Mouse (Mus musculus) left cerebral cortex, adult 18-20 months (tissue): ENCODE measurements at regions not wholly inside any gene's neighbourhood (a gene's known extent, or its start where the extent isn't known, plus 50 kb on each side); places are given as distances from the start of the nearest gene placed in this dataset.

Experiments used
- DNase-seq, 2 experiments: peaks; one replicate each; pipeline ENCODE4 v3.0.0; 2021 to 2022; ENCODE audit warnings: low spot score in 2 of 2, mixed read lengths in 1 of 2

DNA sequence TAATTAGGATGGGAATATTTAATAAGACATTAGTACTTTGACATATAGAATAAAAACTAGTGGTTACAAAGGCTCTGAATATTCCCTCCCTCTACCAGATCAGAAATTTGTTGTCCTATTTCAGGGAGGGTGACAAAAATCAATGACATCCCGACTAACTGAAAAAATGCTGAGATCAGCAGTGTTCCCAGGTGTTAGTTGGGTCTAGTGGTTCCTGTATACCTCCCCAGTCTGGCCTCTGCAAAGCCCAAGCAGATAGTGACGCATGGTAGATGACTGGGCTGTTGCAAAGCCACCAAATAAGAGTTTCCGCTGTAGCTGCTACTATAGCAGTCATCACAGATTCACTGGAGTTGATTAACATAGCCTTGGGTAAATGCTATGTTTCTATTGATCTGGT lies 59.9 kb upstream of the Gm4791 start:
- no peak for DNase-seq

DNA sequence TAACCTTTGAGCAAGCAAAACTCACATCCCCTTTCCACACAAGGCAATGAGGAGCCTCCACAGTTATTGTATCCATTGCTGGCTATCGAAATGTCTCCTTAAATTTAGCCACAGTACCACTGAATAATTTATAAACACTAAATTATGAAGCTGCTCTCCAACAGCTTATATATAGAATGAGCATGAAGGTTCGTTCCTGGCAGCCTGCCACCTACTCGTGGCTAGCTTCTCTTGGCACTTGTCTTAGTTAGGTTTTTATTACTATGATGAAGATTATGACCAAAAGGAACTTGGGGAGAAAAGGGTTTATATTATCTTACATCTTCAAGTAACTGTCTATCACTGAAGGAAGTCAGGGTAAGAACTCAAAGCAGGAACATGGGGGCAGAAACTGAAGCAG lies 72.9 kb upstream of the Gm4791 start:
- DNase-seq: peak; percentile 11 to 30

DNA sequence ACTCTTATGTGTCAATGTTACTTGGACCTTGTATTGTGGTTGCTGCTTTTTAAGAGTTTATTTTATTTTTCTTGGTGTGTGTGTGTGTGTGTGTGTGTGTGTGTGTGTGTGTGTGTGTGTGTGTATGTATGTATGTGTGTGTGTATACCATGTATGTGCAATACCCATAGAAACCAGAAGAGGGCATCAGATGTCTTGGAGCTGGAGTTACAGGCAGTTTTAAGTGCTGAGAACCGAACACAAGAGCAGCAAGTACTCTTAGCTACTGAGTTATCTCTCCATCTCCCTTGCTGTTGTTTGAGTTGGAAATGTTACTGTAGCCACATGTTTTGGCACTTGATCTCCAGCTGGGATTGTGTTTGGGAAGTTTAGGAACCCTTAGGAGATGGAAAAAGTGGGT lies 78.5 kb upstream of the Gm4791 start:
- no peak for DNase-seq

DNA sequence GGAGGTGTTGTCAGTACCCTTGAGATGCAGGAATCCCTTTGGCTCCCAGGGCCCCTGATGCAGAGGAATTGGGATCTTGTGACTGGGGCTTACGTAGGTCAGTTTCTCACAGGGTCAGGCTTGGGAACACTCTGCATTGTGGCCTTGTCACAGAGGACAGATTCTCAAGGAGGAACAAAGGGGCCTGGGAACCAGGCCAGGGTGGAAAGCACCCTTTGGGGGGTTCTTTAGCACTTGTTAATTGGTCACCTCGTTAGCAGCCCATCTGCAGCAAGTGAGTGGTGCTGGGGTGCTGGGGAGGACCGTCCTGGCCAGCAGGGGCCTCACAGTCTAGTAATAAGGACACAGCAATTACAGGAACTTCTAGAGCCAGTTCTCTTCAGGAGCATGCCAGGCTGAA lies 85.3 kb upstream of the Gm4791 start:
- DNase-seq: peak; percentile 16 to 41

DNA sequence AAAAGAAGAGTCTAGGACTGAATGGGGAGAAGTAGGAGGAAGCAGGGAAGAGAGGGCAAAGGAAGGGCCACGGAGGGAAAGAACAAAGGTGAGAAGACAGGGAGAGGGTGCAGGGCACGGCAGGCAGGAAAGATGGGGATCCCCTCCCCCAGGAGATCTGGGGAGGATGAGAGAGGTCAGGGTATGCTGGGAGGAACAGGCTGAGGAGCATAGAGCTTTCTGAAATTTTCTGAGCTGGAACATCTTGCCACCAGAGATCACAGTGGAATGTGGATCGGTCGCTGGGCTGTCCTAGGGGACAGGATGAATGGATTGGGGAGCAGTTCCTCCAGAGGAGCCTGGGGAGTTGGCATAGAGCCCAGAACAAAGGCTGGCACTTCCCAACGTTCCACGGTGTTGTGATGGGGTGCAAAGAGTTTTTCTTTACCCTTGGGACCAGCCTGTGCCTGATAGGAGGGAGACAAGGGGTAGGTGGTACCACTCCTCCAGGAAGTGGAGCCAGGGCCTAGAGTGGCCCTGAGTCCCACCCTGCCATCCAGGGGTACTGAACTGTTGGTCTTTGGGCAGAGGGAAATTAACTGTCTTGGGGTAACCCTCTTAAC lies 89.0 kb upstream of the Gm4791 start:
- DNase-seq: peak; percentile 23 to 38

DNA sequence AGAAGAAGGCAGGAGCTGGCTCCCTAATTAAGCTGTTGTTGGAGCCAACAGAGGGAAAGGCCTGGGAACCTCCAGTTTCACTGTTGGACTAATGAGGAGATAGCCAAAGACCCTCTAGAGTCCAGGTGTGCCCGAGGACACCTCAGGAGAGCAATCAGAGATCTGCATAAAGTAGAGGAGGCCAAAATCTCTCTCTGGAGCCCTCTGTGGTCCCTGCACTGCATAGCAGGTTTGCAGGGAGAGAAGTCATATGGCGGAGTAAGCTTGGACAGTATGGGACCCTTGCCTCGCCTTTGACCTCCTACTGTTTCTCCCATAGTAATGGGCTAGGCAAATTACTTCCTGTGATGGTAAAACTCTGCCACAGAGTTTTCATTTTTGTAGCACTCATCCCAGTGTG lies 93.5 kb upstream of the Gm4791 start:
- DNase-seq: no peak

DNA sequence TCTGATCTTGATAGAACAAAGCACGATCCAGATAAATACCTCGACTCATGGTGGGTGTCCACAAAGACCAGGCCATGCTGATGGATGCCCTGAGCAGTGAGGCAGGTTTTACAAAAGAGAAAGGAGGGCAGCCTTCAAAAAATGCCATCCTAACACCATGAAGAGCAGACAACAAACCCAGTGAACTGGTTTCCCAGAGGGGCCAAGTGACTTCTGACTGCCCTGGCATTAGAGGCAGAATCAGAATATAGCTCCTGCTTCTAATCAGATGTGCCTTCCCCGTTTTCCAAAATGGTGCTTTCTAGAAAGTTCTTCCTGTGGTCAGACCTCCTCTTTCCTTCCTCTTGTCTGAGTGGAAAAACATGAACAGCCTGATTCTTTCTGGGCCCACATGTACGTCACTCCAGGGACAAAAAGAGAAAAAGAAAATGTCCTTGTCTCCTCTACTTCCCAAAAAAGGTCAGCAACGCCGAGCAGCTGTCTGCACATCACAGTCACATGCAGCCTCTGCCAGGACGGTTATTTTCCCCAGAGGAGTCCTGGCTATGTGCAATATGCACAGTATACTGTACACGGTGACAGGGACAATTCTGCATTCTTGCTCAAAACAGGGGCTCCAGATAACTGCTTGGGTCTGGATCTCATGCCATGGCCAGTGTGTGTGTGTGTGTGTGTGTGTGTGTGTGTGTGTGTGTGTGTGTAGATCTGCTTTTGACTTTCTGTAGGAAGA lies 94.9 kb upstream of the Gm4791 start:
- DNase-seq: no peak

DNA sequence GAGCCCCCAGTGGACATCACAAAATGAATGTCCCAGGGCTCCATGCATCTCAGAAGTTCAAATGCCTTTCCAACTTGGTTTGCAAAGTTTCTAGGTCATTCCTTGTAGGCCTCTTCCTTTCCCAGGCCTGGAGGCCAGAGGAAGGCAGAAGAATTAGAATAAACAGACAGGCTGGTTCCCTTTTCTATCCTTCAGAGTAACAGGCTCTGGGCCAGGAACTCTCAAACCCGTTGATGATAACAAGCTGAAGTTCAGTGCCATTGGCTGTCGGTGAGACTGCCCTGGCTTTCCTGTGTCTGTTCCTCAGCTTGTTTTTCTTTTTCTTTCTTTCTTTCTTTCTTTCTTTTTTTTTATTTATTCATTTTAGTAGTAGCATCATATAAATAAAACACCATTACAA lies 99.3 kb upstream of the Gm4791 start:
- DNase-seq: no peak

DNA sequence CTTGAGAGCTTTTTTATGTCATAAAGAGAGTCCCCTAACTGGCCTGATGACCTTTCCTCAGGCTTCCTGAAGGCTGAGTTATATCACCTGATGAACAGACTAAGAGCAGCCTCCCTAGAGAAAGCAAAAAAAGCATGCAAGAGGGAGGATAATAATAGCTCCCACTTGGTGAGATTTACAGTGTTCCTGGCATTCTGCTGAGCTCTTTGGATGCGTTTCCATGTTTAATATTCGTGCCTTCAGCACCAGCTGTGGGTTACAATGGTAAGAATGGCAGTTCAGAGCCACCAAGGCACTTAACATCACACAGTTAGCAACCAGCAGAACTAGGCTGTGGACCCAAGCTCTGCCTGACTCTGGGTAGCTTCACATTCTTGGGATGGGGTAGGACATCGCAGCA lies 100.4 kb upstream of the Gm4791 start:
- DNase-seq: no peak

DNA sequence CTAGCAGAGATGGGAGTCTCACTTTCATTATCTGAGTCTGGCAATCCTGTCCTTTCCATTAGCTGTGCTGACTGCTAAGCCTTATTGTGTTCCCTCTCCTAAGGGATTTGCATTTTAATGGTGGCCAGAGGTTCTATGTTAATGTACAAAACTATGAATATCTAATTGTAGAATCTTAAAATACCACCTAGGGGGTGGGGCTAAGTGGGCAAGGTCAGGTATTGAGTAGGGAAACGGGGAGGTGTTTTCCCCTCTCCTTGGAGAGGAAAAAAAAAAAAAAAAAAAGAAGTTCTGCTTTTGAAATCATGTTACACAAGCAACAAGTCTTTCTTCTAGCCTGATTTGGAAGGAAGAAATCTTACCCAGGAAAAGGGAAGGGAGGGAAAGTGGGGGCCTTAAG lies 106.7 kb upstream of the Gm4791 start:
- no peak for DNase-seq

DNA sequence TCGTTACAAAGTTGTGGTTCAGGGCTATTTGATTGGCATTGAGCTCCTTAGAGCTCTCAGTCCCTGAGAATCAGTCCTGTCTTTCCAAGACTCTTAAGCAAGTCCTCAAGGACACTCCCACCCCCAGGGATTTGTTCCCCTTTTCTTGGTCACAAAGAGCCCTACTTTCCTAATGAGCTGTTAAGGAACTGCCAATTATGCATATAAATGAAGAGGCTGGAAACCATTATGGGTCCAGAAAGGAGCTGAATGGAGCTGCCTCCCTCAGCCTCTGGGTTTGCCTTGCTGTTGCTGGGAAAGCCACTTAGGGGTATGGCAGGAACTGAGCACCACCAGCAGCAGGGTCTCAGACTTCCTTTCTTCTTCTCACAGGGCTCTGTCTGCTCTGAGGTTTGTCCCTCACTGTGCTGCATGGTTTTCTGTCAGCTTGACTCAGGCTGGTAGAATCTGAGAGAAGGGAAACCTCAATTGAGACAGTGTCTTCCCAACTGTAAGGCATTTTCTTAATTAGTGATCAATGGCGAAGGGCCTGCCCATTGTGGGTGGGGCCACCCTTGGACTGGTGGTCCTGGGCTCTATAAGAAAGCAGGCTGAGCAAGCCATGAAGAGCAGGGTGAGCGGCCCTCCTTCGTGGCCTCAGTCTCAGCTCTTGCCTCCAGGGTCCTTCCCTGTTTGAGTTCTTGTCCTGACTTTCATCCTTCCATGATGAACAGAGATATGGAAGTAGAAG lies 108.4 kb upstream of the Gm4791 start:
- no peak for DNase-seq

DNA sequence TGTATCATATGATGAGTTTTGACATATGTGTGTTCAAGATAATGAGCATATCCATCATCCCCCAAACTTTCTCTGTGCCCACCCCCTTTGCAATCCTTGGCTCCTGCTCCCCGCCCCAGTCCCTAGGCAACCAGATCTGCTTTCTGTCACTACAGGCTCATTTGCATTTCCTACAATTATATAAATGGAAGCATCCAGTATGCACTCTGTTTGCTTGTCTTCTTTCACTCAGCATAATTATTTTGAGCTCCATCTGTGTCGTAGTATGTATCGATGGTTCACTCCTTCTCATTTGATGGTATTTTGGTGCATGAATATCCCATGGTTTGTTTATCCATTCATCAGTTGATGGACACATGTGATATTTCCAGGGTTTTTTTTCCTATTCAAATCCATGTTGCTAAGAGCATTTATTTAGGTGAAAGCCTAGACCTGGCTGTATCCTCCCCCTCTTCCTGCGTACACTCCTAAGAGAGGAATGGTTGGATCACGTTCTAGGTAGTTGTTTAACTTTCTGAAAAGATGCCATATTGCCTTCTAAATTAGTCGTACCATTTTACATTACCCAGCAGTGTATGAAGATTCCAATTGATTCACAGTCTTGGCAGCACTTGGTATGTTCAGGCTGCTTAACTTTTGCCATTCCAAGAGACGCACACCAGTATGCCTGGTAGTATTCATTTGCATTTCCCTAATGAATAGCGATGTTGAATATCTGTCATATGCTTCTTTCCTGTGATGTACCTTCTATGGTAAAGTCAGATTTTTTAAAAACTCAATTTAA lies 127.1 kb upstream of the Gm4791 start:
- DNase-seq: no peak

DNA sequence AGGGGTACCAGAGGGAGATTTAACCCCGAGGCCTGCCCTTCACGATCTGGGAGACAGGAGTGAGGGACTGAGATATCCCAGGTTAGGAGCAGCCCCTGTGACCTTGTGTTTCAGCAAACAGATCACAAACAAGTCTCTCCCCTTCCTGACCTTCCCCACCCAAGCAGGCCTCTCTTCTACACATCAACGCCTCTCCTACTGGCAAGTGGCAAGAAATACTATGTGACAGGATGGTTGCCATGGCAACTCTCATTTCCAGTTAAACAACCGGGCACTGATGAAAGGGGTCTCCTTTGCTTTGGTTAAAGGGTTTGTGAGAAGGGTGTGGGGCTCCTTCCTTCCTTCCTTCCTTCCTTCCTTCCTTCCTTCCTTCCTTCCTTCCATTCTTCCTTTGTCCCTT lies 134.6 kb upstream of the Gm4791 start:
- DNase-seq: no peak

DNA sequence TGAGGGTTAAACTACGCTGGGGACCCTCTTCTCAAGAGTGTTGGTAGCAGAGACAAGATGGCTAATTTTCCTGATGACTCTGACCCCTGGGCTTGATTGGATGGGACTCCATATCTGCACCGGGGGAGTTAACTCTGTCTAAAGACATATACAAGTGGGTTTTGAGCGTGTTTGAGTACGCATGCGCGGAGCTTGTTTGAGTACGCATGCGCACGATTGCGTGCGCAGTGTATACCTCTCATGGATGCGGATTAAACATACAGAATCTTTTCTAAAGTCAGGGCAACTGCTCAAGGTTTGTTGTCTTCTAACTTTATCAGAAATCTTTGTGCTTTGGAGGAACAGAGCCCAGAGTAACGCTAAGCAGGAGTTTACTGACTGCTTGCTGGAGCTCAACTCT lies 146.8 kb upstream of the Gm4791 start:
- DNase-seq: no peak

DNA sequence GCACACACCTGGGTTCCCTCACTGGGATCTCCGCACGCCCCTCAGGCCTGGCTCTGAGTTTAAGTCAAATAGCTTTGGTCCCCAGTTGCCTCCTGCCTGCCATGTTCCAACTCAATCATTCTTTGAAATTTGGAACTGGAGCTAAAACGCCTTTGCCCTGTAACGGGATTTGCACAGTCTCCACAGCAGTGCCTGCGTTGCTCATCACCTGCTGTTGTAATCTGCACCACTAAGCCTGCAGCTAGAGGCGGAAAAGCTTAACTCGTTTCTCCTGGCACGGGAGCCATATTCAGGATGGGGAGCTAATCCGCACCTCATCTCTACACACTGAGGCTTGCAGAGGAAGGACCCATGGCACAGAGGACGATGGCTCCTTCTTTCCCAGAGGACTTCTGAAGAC lies 147.2 kb upstream of the Gm4791 start:
- DNase-seq: no peak

DNA sequence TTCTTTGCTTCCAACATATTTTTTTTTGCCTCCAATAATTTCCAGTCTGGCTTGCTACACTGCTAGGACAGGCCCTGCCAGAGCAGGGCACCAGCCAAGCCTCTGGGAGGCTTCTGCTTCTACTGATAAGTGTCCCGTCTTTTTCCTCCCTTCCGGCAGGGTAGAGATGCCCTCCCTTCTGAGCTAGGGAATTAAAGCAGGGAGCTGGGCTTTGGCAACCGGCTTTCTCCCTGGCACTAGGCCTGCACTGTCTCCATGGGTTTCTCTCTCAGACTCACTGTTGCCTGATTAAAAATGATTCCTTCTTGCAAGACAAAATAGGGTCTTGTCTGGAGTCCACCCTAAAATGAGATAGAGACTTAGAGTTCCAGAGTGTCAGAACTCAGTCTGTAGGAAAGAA lies 153.3 kb upstream of the Gm4791 start:
- peak in 1 of 2 experiments; percentile 18 for DNase-seq

DNA sequence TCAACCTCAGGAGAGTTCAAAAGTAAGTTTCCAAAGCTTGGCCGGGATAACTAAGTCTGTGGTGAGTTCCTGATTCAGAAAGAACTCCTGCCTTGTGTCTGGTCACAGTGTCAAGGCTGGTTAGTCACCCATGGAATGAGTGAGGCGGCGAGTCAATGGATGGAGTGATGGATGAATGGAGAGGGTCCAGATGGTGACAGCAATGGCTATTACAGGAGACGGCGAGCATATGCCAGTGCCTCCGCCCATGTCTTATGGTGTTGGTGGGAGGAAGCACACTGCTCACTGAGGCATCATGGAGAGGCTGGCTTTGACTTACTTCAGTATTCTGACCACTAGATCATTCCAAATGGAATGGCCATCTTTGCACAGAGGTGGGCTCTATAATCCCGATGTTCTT lies 154.8 kb upstream of the Gm4791 start:
- no peak for DNase-seq

DNA sequence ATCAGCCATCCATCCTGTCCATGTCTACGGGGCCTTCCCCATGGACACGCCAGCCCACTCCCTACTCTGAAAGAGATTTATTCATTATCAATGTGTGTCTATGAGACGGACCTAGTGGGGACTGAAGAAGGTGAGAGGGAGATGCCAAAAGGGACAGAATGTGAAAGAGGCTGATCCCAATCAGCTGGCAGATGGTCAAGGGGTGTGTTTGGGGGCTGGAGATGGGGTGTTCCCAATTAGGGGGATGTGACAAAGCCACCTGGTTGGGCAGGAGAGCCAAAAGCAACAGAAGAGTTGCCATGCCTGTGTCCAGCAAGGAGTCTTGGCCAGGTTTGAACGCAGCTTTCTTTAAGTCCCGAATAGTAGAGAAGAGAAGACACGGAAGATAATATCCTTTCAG lies 157.0 kb upstream of the Gm4791 start:
- no peak for DNase-seq

DNA sequence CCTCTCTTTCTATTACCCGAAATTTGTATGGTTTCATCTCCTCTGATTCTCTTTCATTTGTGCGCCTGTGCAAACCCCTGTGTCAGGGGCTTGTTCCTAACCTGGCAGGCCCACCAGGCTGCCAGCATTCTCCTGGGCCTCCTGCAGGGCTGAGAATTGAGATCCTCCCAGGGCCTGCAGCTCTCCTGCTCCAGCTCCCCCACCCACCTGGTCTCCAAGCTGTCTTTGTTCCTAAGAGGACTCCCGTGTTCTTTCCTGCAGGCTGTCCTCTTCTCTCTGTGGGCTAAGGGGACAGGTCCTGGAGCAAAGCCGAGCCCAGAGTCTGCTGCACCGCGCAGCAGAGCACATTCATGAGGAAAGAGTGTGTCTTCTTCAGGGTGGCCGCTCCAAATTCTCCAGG lies 163.3 kb upstream of the Gm4791 start:
- DNase-seq: no peak

DNA sequence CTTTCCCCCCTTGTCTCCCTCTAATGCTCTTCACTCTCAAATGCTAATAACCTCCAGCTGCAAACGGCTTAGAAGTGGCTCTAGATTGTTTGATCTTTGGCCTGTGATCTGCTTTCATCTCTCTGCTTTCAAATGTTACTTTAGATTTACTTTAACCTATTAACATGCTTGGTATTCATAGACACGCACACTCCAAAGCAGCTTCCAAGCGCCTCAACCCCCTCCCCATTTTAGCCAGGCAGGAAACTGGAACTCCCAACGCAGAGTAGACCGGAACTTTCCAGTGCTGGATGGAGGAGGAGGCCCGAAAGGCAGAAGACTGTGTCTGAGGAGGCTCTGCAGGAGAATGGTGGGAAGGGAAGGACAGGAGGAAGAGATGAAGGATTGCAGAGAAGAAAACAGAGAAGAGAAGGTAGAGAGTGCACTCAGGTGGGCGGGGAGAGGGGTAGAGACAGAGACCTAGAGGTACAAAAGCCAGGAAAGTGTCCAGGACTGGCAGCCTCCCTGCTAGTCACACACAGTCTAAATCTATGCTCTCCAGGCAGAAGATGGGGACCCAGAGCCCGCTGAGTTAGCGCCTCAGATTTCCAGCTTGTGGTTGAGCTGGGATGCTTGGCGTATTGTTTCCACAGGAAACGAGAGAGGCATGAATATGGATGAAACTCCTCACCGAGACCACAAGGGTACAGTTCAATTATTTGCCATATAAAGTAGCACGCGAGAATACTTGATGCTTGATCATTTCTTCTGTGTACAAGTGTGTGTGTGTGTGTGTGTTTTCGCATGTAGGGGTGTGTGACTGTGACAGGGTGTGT lies 167.6 kb upstream of the Gm4791 start:
- no peak for DNase-seq

DNA sequence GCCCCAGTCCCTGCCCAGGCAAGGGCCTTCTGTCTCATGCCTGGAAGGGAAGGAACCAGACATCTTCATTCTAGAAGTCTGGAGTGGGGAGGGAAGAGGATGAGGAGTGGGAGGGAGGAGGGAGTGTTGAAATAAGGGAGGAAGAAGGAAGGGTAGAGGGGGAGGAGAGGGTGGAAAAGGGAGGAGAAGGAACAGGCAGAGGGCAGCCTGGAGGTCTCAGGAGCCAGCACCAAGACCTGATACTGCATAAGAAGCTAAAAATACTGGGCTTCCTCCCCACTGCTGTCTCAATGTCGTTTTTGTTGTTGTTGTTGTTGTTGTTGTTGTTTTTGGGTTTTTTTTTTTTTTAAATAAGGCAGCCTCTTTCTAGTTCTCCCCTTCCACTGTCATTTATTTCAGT lies 168.2 kb upstream of the Gm4791 start:
- no peak for DNase-seq
